In genomic region chr7:131909611-131910010, GRCm38 (mm10) we compare ENCODE assay signal across 15 mouse cellular contexts. TPM values are rescaled to one million over a fixed set of nuclear protein-coding genes. Genes with fewer than 3 reads are reported as not detected.
A peak's percentile ranks its signal among the peaks of the same experiment; 100 is the strongest.
DNase-seq lines count a peak whose midpoint lies in the region; ATAC-seq and TF ChIP-seq lines count a peak whose summit lies in the region.
"Had no signal": no experiment of that assay in that cellular context is flagged by ENCODE, and none has a peak within 500 bp of the region (broad histone marks: within the 10 kb centered on the region; RNA-seq: fewer than 3 reads in every experiment).

No protein-coding gene starts in this region.

- no peaks in the 10 kb centered on the region for H3K36me3 ChIP-seq in lung, postnatal 0 days (ENCODE audit: insufficient read depth, low read length)
- H3K36me3 ChIP-seq in liver, embryonic 11.5 days (ENCODE audit: control insufficient read depth, insufficient read depth, low read length), result no peaks in the 10 kb centered on the region
- H3K36me3 ChIP-seq: hindbrain, embryonic 13.5 days had no signal

- no peaks in the 10 kb centered on the region for H3K4me1 ChIP-seq in lung, postnatal 0 days (ENCODE audit: insufficient read depth, low read depth, low read length)
- H3K4me1 ChIP-seq in liver, embryonic 11.5 days (replicated peaks; ENCODE audit: control insufficient read depth, insufficient read depth, low read length), result no peaks in the 10 kb centered on the region

- no peak overlapping the region for H3K4me3 ChIP-seq in lung, postnatal 0 days (ENCODE audit: low read depth, low read length)
- H3K4me3 ChIP-seq in liver, embryonic 11.5 days (ENCODE audit: low read depth, low read length), result no peak overlapping the region
- H3K4me3 ChIP-seq: erythroblast, embryonic 14.5 days; hindbrain, embryonic 13.5 days had no signal

- WGBS in lung, postnatal 0 days, result 37% methylated on average over 4 of the region's 4 CpGs
- WGBS in liver, embryonic 11.5 days, result 71% methylated on average over 4 of the region's 4 CpGs

- no peaks in the 10 kb centered on the region for H3K27me3 ChIP-seq in lung, postnatal 0 days (replicated peaks; ENCODE audit: insufficient read depth, low read length)
- H3K27me3 ChIP-seq in liver, embryonic 11.5 days (replicated peaks; ENCODE audit: control insufficient read depth, insufficient read depth, low read length), result no peaks in the 10 kb centered on the region
- H3K27me3 ChIP-seq: hindbrain, embryonic 13.5 days had no signal

- no peak for TF ChIP-seq EP300 in lung, postnatal 0 days (IDR thresholded peaks at IDR 0.05)

- no peak for TF ChIP-seq CTCF in lung, postnatal 0 days (IDR thresholded peaks at IDR 0.05)

- no peak overlapping the region for H3K9ac ChIP-seq in lung, postnatal 0 days (replicated peaks; ENCODE audit: low read depth)
- H3K9ac ChIP-seq in liver, embryonic 11.5 days (ENCODE audit: low read depth, low read length), result no peak overlapping the region
- H3K9ac ChIP-seq: hindbrain, embryonic 13.5 days; liver, postnatal 0 days had no signal

- H3K9me3 ChIP-seq in lung, postnatal 0 days (ENCODE audit: low read length), result no peaks in the 10 kb centered on the region
- H3K9me3 ChIP-seq in liver, embryonic 11.5 days (ENCODE audit: control insufficient read depth, low read length), result no peaks in the 10 kb centered on the region
- H3K9me3 ChIP-seq: hindbrain, embryonic 13.5 days had no signal

- DNase-seq in frontal cortex, postnatal 25 days (ENCODE audit: low spot score in 2 of 2), result no peak
- DNase-seq in lung, postnatal 4 days, result peak; percentile 18 to 43
- DNase-seq in lung, postnatal 0 days (ENCODE audit: low spot score), result no peak
- peak; percentile 22 to 41 for DNase-seq in layer of hippocampus, postnatal 14 days (ENCODE audit: low spot score in 2 of 2)
- peak; percentile 33 for DNase-seq in right cerebral cortex, postnatal 25 days
- DNase-seq in liver, embryonic 11.5 days (ENCODE audit: low spot score), result no peak
- no peak for DNase-seq in thymus, postnatal 0 days (ENCODE audit: low spot score)
- DNase-seq: cerebellum, adult 9-11 months; liver, postnatal 0 days; thymus, adult 18-20 months had no signal

- no peak overlapping the region for H3K4me2 ChIP-seq in lung, postnatal 0 days (replicated peaks; ENCODE audit: low read depth, low read length)
- no peak overlapping the region for H3K4me2 ChIP-seq in liver, embryonic 11.5 days
- H3K4me2 ChIP-seq: hindbrain, embryonic 13.5 days had no signal

- ATAC-seq in frontal cortex, adult (ENCODE audit: low TSS enrichment), result peak; percentile 64
- no peak for ATAC-seq in lung, postnatal 0 days
- ATAC-seq in liver, embryonic 11.5 days (replicated peaks; ENCODE audit: low FRiP score), result no peak
- ATAC-seq: liver, postnatal 0 days had no signal

- H3K27ac ChIP-seq in lung, postnatal 0 days (ENCODE audit: low read length), result no peak overlapping the region
- H3K27ac ChIP-seq in liver, embryonic 11.5 days (ENCODE audit: low read depth, low read length), result no peak overlapping the region
- H3K27ac ChIP-seq: hindbrain, embryonic 13.5 days had no signal

RNA-seq across cellular contexts. Expression of gene Gpr26, which starts 56.6 kb away (rescaled TPM):
- not detected in 2 replicates for polyA plus RNA-seq in lung, postnatal 0 days (2015; fragmentation: Nextera tagmentation; extraction: Ambion mirVana)
- 10 to 100 TPM; 57.8 to 62.5 TPM for total RNA-seq in layer of hippocampus, postnatal 14 days (2021)
- polyA plus RNA-seq in liver, embryonic 11.5 days (2014; fragmentation: Nextera tagmentation; extraction: Ambion mirVana), result not detected in 2 replicates
- not detected in 2 replicates for polyA plus RNA-seq in thymus, postnatal 0 days (2015; fragmentation: Nextera tagmentation; extraction: Ambion mirVana)
- total RNA-seq: heart, adult 18-20 months had no signal
- polyA plus RNA-seq: erythroblast, embryonic 14.5 days; large intestine, adult 2 months; liver, postnatal 0 days had no signal

Comparison
In these comparisons a context has a peak if more than half of its experiments do, and no peak if none do; other contexts are left out.
1. DNase-seq: peak in lung, postnatal 4 days (2 of 2), layer of hippocampus, postnatal 14 days (2 of 2) and right cerebral cortex, postnatal 25 days (single experiment); none in frontal cortex, postnatal 25 days (0 of 2), lung, postnatal 0 days (single experiment), liver, embryonic 11.5 days (single experiment) and thymus, postnatal 0 days (single experiment).